Comparison of ENCODE assay signal across 15 mouse cellular contexts in genomic region chr13:58730500-58731105, GRCm38 (mm10).
A peak's percentile ranks its signal among the peaks of the same experiment; 100 is the strongest.
DNase-seq lines count a peak whose midpoint lies in the region; ATAC-seq and TF ChIP-seq lines count a peak whose summit lies in the region.
"Had no signal": no experiment of that assay in that cellular context is flagged by ENCODE, and none has a peak within 500 bp of the region (broad histone marks: within the 10 kb centered on the region; RNA-seq: fewer than 3 reads in every experiment).

No protein-coding gene starts in this region.

- no peaks in the 10 kb centered on the region for H3K27me3 ChIP-seq in heart, embryonic 13.5 days (replicated peaks)
- H3K27me3 ChIP-seq in heart, adult 2 months (ENCODE audit: control insufficient read depth, insufficient read depth, low read length): no peaks in the 10 kb centered on the region
- no peaks in the 10 kb centered on the region for H3K27me3 ChIP-seq in hindbrain, embryonic 15.5 days
- H3K27me3 ChIP-seq in neural tube, embryonic 14.5 days (ENCODE audit: control insufficient read depth, insufficient read depth, low read length): no peaks in the 10 kb centered on the region
- H3K27me3 ChIP-seq: limb, embryonic 13.5 days; midbrain, embryonic 12.5 days had no signal

- H3K36me3 ChIP-seq in heart, embryonic 13.5 days: no peaks in the 10 kb centered on the region
- no peaks in the 10 kb centered on the region for H3K36me3 ChIP-seq in heart, adult 2 months (ENCODE audit: control insufficient read depth, insufficient read depth, low read length)
- H3K36me3 ChIP-seq in hindbrain, embryonic 15.5 days: no peaks in the 10 kb centered on the region
- H3K36me3 ChIP-seq in neural tube, embryonic 14.5 days (ENCODE audit: control insufficient read depth, insufficient read depth, low read length): no peaks in the 10 kb centered on the region
- H3K36me3 ChIP-seq: limb, embryonic 13.5 days; midbrain, embryonic 12.5 days had no signal

- H3K79me2 ChIP-seq in heart, adult 2 months (replicated peaks; ENCODE audit: control insufficient read depth, insufficient read depth, low read length): no peaks in the 10 kb centered on the region

- 16% methylated on average over 6 of the region's 6 CpGs for WGBS in heart, embryonic 13.5 days
- 26% methylated on average over 6 of the region's 6 CpGs for WGBS in heart, adult 2 months
- 15% methylated on average over 6 of the region's 6 CpGs for WGBS in hindbrain, embryonic 15.5 days
- WGBS in neural tube, embryonic 14.5 days: 23% methylated on average over 6 of the region's 6 CpGs

- H3K4me1 ChIP-seq in heart, embryonic 13.5 days: peaks cover 7% of the 10 kb centered on the region
- no peaks in the 10 kb centered on the region for H3K4me1 ChIP-seq in heart, adult 2 months (ENCODE audit: control insufficient read depth, insufficient read depth, low read length)
- H3K4me1 ChIP-seq in hindbrain, embryonic 15.5 days (replicated peaks): peaks cover 10% of the 10 kb centered on the region
- 0 out of 2 replicates have a peak, but pooled peaks cover 2% of the 10 kb centered on the region for H3K4me1 ChIP-seq in neural tube, embryonic 14.5 days (ENCODE audit: control insufficient read depth, insufficient read depth, low read length)

- H3K9ac ChIP-seq in heart, embryonic 13.5 days: no peak overlapping the region
- no peak overlapping the region for H3K9ac ChIP-seq in heart, adult 2 months (ENCODE audit: low read depth, low read length)
- H3K9ac ChIP-seq in hindbrain, embryonic 15.5 days: no peak overlapping the region
- H3K9ac ChIP-seq in neural tube, embryonic 14.5 days (replicated peaks; ENCODE audit: low read depth, low read length): no peak overlapping the region
- H3K9ac ChIP-seq: limb, embryonic 13.5 days; midbrain, embryonic 12.5 days had no signal

- no peaks in the 10 kb centered on the region for H3K9me3 ChIP-seq in heart, embryonic 13.5 days
- H3K9me3 ChIP-seq in hindbrain, embryonic 15.5 days: no peaks in the 10 kb centered on the region
- H3K9me3 ChIP-seq in neural tube, embryonic 14.5 days (ENCODE audit: control insufficient read depth, low read length): no peaks in the 10 kb centered on the region
- H3K9me3 ChIP-seq: limb, embryonic 13.5 days; midbrain, embryonic 12.5 days had no signal

- H3K27ac ChIP-seq in heart, embryonic 13.5 days (replicated peaks): no peak overlapping the region
- no peak overlapping the region for H3K27ac ChIP-seq in heart, adult 2 months
- H3K27ac ChIP-seq in hindbrain, embryonic 15.5 days (replicated peaks): no peak overlapping the region
- no peak overlapping the region for H3K27ac ChIP-seq in neural tube, embryonic 14.5 days (ENCODE audit: low read depth, low read length)
- H3K27ac ChIP-seq: layer of hippocampus, adult 2 months; limb, embryonic 13.5 days; midbrain, embryonic 12.5 days had no signal

- H3K4me3 ChIP-seq in heart, embryonic 13.5 days: no peak overlapping the region
- no peak overlapping the region for H3K4me3 ChIP-seq in heart, adult 2 months
- no peak overlapping the region for H3K4me3 ChIP-seq in hindbrain, embryonic 15.5 days
- no peak overlapping the region for H3K4me3 ChIP-seq in neural tube, embryonic 14.5 days (ENCODE audit: low read depth, low read length)
- H3K4me3 ChIP-seq: layer of hippocampus, adult 2 months; limb, embryonic 13.5 days; midbrain, embryonic 12.5 days had no signal

- intact Hi-C loops in heart, adult 2 months (cut with DNase I): no loop called here

- no peak for TF ChIP-seq POLR2A in heart, adult 2 months (IDR thresholded peaks at IDR 0.05; ENCODE audit: insufficient read depth, low read depth, low read length)
- TF ChIP-seq POLR2A in brain, embryonic 14.5 days (IDR thresholded peaks at IDR 0.05; ENCODE audit: borderline replicate concordance, extremely low read depth, insufficient read depth, insufficient read length, poor library complexity, severe bottlenecking): no peak

- peak overlapping the region; percentile 26 for H3K4me2 ChIP-seq in heart, embryonic 13.5 days
- no peak overlapping the region for H3K4me2 ChIP-seq in hindbrain, embryonic 15.5 days
- no peak overlapping the region for H3K4me2 ChIP-seq in neural tube, embryonic 14.5 days (ENCODE audit: low read depth, low read length)
- H3K4me2 ChIP-seq: limb, embryonic 13.5 days; midbrain, embryonic 12.5 days had no signal

- no peak for TF ChIP-seq EP300 in heart, adult 2 months (IDR thresholded peaks at IDR 0.05; ENCODE audit: insufficient read depth, low read depth, low read length)

- DNase-seq in heart, adult 2 months: no peak
- peak; percentile 51 for DNase-seq in brain, embryonic 14.5 days (ENCODE audit: low read depth)
- no peak for DNase-seq in thymus, postnatal 36 days
- DNase-seq in right cerebral cortex, adult 18-20 months: no peak
- DNase-seq: adrenal gland, adult 8-10 months; gastrocnemius, postnatal 36 days; heart, postnatal 14 days; kidney, adult 9 months; lung, adult 18-20 months had no signal

- ATAC-seq in heart, embryonic 13.5 days (ENCODE audit: extremely low read depth, insufficient number of reproducible peaks, low FRiP score, low TSS enrichment): no peak
- 0 out of 2 replicates have a peak, but pooled peaks have one; percentile 38 for ATAC-seq in hindbrain, embryonic 15.5 days (ENCODE audit: low FRiP score, low read depth)
- peak; percentile 28; the same call in 1 of the 2 replicates for ATAC-seq in neural tube, embryonic 14.5 days (ENCODE audit: low read depth)

- TF ChIP-seq CTCF in heart, adult 2 months (IDR thresholded peaks at IDR 0.05): no peak
- TF ChIP-seq CTCF in brain, embryonic 14.5 days (IDR thresholded peaks at IDR 0.05; ENCODE audit: borderline replicate concordance, extremely low read depth, insufficient read depth, insufficient read length): no peak
